Mouse (Mus musculus): Measurements from ENCODE around the gene Gstp3. TPM values are rescaled to one million over a fixed set of nuclear protein-coding genes. Genes with fewer than 3 reads are reported as not detected.
"Not testable (repeated sequence)": the region's sequence is repeated elsewhere in the genome, so short reads cannot be mapped to it uniquely, and the experiment has no call there.

The Gstp3 gene
- total RNA-seq, 4 experiments from 2014 or later, result not detected

DNA sequence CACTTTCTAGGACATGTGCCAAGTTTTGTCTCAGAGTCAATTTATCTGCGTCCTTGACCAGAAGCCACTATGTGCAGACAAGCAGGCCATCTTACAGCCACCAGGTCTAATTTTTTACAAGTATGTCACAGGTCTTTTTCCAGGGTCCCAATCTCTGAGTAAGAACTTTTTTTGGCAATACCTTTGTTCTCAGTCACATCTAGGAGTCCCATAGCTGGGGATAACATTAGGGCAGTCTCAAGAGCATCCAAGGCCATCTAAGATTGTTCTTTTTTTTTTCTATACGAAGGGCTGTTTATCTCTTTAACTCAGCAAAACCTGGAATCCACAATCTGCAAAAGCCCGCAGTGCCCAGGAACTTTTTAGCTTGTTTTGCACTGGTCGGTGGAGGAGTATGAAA, 4.0 kb upstream of the Gstp3 start:
- DNase-seq (ENCODE audit: low spot score in 2 of 2), result not testable (repeated sequence)

DNA sequence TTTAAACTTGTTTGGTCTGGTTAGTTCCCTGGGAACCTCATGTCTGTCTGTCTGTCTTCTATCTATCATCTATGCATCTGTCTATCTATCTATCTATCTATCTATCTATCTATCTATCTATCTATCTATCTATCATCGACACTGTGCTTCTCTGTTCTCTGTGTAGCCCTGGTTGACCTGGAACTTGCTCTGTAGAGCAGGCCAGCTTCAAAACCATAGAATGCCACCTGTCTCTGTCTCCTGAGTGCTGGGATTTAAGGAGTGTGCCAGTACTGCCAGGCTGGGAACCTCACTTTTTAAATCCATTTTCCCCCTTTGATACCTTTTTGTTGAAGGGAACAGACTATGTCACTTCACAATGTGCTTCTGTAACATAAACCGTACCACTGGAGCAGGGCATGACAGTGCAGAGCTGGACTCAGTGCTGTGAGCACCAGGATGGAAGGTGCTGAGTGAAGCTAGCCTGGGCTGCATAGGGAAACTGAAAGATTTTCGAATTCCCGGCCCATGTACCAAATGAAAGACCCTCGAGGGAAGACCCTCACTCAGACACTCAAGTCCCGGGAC, 1.6 kb upstream of the Gstp3 start:
- no peak for DNase-seq (ENCODE audit: low spot score in 2 of 2)

DNA sequence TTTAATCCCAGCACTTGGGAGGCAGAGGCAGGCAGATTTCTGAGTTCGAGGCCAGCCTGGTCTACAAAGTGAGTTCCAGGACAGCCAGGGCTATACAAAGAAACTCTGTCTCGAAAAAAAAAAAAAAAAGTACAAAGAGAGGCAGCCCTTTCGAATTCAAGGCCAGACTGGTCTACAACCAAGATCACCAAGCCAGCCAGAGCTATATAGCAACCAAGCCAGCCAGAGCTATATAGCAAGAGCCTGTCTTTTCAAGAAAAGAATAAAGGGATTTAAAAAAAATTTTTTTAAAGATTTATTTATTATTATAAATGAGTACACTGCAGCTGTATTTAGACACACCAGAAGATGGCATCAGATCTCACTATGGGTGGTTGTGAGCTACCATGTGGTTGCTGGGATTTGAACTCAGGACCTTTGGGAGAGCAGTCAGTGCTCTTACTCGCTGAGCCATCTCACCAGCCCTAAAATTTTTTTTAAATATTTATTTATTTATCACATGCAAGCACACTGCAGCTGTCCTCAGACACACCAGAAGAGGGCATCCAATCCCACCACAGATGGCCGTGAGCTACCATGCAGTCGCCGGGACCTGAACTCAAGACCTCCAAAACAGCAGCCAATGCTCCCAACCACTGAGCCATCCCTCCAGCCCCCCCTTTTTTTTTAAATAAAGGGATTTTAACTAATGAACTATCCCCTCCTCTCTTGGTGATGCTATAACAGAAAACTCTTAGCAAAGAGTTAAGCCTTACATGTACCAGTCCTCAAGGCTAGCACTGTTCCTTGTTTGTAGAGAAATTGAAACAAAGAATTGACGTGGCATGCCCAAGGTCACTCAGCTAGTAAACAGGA, 902 bp upstream of the Gstp3 start:
- DNase-seq (ENCODE audit: low spot score in 2 of 2), result not testable (repeated sequence)

DNA sequence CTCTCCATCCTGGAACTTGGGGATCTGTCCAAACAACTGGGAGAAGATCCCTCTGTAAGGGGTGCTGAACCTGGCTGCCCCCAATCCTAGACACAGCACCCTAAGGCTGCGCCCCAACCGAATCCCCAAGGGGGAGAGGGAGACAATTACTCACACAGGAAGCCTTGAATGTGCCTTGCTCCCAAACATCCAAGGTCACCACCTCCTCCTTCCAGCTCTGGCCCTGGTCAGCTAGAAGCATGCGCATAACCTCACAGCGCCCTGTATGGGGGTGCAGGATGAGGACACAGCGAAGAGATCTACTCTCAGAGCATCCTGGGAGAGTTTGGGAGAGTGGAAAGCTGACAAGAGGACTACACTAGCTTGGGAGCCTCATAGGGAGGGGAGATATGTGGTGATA, 788 bp downstream of the Gstp3 start:
- DNase-seq (ENCODE audit: low spot score in 2 of 2), result no peak

DNA sequence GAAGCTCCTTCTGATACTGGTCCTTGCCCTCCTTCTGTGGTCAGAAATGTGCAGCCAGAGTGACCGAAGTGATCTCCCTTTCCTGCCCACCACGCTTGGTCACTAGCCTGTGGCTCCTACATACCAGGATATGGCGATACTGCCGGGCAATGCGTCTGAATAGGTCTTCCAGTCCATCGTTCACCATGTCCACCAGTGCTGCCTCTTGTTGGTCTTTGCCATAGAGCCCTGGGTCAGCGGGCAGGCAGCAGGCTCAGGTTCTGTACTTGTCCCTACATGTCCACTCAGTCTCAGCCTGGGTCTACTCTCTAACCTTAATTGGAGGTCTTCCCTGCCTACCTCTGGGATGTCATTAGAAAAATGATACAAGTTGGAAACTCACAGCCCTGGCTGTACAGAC, 1.4 kb downstream of the Gstp3 start:
- no peak for DNase-seq (ENCODE audit: low spot score in 2 of 2)

DNA sequence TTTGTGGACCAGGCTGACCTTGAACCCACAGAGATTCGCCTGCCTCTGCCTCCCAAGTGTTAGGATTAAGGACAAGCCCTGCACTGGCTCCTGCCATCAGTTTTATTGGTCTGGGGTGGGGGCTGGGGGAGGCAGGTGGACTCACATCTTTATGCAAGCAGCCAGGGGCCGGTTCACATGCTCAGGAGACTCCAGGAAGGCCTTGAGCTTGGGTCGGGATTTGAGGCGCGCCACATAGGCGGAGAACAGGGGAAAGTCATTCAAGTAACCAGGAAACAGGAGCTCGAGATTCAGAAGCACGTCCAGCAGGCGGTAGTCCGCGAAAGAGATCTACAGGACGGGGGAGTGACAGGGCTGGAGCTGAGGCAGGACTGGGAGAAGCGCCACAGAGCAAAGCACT, 2.0 kb downstream of the Gstp3 start:
- no peak for DNase-seq (ENCODE audit: low spot score in 2 of 2)

DNA sequence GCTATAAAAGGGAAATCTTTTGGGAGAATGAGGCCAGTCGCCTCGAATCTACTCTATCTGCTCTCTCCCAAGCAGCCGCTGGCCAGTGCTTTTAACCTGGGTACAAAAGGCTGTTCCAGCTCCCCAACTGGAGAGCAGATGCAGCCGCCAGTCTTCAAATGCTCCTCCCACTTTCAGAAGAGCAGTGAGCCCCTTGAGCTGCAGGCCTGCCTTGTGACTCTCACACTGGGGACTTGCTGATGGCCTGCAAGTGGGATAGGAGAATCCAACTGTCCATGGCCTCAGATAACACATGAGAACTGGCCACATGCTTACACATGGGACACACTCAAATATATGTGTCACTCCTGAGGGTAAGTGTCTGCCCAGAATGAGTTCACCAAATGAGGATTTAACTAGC, 2.6 kb downstream of the Gstp3 start:
- DNase-seq (ENCODE audit: low spot score in 2 of 2), result no peak

DNA sequence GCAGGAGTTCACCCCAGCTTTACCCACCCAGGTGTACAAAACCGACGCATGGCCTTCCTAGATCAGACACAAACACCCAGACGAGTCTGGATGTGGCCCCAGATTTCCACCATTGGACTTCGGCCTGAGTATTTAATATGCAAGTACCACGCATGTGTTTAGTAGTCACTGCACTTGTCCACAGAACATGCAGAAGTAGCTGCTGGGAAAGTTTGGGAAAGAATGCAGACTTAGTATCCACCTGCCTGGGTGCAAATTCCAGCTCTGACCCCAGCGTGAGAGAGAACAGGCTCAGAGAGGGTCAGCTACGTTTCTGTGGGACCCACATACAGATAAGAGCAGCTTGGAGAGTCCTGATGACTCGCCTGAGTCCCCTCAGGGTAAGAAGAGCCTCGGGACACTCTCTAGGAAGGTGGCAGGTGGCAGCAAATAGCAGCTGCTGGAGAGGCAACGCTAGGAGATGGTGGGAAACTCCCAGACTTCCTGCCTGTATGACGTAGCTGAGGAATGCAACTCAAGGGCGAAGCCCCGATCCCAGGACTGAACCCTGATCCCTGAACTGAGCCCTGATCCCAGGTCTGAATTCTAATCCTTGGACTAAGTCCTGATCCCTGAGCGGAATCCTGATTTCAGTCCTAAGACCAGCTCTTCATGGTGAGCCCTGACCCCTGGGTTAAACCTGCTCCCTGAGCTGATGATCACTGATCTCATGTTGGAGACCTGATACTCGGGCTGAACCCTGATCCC, 3.2 kb downstream of the Gstp3 start:
- no peak for DNase-seq (ENCODE audit: low spot score in 2 of 2)

DNA sequence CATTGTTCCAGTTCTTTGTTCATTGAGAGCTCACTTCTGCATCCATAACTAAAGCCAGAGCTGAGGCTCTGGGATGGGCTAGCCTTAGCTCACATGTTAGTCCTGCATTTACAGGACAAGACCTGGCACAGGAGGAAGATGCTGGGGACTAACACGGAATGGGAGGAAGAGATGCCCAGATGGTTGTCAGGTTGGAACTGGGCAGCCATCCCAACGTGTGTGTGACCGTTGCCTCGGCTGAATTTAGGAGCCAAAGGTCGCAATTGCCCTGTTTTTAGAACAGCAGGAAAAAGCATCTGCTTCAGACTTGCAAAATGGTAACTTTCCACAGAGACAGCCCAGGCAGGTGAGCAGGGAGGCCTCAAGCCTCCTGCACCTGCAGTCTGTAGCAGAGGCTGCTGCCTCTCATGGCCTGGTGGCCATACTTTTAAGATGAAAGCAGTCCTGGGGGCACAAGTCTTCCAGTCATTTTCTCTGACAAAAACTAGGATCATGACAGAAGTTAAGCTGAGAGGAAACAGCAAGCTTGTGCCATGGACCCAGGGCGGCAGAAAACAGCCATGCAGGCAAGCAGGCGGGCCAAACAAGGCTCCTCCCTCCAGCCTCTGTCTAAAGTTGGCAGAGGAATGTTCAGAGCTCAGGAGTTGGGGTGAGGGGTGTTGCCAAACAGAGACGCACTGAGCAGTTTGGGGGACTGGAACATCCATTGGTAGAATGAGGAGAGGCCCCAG, 4.0 kb downstream of the Gstp3 start:
- DNase-seq (ENCODE audit: low spot score in 2 of 2), result no peak

DNA sequence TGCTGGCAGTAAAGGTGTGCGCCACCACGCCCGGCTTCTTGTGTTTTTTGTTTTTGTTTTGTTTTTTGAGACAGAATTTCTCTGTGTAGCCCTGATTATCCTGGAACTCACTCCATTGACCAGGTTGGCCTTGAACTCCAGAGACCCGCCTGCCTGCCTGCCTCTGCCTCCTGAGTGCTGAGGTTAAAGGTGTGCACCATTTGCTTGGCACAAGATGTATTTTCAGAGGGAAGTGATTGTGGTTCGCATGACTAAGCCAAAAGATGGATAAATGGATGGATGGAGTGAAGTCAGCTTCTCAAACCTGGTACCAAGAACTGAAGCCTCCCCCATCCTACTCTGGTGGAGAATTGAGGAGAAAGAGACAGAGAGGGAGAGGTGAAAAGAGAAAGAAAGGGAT, 4.8 kb downstream of the Gstp3 start:
- no peak for DNase-seq (ENCODE audit: low spot score in 2 of 2)

DNA sequence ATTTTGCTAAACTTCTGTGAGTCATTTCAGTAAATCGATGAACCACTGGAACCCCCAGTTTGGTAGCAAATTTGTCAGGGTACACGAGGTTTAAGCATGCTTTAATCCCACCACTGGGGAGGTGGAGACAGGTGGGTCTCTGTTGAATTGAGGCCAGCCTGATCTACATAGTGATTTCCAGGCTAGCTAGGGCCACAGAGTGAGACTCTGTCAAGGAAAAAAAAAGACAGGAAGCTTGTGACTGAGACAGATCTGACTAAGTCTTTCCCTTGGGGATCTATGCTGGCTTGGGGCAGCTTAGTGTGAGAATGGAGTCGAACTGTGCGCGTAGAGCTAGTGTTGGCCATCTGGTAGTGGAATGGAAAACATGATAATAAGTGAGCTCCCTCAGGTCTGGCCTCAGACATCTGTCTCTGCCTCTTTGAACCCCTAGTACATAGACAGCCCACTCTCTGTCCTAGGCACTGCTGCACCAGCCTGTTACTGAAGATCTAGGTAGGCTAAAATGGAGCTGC, 6.8 kb downstream of the Gstp3 start:
- DNase-seq (ENCODE audit: low spot score in 2 of 2), result no peak

DNA sequence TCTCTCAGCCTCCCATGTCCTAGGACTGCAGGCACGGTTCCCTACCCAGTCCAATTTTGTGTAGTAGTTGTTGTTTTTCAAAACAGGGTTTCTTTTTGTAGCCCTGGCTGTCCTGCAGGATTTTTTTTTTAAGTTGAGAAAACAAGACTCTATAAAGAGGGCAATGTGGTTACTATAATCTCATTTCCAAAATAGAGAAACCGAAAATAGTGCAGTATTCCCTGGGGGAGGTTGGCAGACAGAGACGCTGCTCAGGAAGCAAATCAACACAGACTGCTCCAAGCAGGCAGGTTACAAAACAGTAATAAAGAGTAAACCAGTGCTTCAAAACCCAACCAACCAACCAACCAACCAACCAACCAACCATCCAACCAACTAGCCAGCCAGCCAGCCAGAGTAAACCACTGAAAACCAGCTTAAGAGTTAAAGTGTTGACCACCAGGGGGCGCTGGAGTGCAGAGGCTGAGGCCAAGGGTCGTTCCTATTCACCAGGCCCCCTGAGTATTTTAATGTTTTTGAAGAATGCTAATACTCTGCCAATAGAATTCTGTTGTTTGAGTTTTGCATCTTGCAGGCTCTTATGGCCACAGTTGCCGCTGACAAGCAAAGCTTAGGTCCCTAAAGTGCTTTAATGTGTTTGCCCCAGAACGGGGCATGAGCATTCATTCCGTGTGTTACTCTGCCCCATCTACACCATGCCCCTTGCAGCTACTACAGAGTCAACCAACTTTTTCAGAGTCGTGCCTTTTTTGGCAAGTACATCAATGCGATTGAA, 7.4 kb downstream of the Gstp3 start:
- DNase-seq (ENCODE audit: low spot score in 2 of 2), result peak; percentile 41 to 50

DNA sequence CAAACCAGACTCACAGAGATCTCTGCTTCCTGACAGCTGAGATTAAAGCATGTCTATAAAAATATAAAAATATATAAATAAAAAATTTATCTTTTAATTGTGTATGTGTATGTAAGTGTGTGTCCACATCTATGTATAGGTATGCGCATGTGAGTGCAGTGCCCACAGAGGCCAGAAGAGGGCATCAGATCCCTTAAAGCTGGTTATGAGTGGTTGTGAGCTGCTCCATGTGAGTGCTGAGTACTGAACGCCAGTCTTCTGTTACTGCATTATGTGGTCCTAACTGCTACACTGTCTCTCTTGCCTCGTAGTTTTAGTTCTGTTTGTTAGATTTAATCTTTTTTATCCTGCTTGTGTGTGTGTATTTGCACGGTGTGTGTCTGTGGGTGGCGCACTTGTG, 8.4 kb downstream of the Gstp3 start:
- no peak for DNase-seq (ENCODE audit: low spot score in 2 of 2)

DNA sequence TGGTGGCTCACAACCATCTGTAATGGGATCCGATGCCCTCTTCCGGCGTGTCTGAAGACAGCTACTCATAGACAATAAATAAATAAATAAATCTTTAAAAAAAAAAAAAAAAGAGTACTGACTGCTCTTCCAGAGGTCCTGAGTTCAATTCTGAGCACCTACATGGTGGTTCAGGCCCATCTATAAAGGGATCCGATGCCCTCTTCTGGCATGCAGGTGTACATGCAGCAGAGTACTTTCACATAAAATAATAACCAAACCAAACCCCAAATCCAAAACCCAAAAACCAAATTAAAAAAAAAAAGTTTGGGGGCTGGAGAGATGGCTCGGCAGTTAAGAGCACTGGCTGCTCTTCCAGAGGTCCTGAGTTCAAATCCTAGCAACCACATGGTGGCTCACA, 10.3 kb downstream of the Gstp3 start:
- not testable (repeated sequence) for DNase-seq (ENCODE audit: low spot score in 2 of 2)

DNA sequence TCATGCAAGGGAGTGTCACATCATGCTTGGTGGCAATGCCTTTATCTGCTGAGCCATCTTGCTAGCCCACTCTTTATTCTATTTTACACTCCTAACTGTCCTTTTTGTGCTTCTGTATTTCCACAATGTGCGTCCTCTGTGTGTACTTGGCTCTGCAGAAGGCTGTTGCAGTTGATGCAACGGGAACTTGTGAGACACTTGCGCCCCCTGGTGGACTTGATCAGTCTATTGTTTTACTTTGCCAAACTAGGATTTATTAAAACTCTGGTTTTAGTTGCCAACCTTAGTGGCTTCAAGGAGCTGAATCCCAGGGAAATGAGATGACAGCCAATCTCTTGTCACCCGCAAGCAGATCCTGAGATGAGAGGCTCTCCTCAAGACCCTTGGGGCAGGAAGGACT, 11.5 kb downstream of the Gstp3 start:
- DNase-seq (ENCODE audit: low spot score in 2 of 2), result peak; percentile 55 to 60

DNA sequence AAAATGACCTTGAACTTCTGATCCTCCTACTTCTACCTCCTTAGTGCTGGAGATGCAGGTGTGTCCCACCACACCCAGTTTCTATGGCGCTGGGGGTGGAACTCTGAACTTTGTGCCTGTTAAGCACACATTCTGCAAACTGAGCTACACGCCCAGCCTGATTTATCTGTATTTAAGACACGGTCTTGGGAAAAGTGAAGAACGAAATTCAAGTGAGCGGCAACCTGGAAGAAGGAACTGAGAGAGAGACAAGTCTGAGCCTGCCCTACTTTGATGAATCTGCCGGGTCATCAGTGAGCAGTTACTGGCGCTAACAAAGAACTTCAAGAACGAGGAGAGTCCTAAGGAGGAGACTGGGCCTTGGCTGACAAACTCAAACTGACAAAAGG, 12.5 kb downstream of the Gstp3 start:
- DNase-seq (ENCODE audit: low spot score in 2 of 2), result no peak

DNA sequence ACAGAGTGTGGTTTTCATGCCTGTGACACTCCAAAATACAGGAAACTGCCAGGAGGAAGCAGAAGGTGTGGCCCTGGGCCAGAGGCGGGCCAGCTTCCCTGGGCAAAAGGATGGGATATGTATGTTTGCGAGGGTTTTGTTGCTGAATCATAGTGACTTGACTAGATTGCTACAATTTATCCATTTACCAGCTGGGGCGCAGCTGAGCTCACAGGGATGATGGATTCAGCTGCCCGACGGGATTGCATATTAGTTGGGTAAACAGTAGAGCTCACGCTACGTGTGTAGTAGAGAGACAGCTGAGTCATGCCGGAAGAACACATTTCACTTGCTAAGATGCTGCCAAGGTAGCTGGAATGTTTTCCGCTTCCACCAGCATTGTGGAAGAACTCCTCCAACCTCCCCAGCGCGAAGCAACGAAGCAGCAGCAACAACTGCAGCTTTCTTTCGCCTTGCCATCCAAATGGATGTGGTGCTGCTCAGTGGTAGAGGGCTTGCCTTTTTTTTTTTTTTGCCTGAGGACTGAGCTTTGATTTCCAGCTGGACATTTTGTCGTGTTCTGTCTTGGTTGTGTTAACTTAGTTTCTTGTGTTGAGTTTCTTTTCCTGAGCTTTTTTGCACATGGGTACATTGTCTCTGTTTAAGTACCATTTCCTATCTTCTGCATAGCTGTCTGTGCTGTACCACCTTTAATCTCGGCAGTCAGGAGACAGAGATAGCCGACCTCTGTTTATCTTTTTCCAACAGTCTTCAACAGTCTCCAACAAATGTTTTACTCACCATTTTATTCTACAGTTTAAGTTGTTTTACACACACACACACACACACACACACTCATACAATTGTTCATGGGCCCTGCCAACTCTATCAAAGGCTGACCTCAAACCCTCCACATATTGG, 13.2 kb downstream of the Gstp3 start, which contains the start of gene Gstp2:
Gene Gstp2 (minus strand): TSS at position 58 of the 900 bp plus-strand sequence.
- DNase-seq (ENCODE audit: low spot score in 2 of 2), result peak; percentile 75 to 82

DNA sequence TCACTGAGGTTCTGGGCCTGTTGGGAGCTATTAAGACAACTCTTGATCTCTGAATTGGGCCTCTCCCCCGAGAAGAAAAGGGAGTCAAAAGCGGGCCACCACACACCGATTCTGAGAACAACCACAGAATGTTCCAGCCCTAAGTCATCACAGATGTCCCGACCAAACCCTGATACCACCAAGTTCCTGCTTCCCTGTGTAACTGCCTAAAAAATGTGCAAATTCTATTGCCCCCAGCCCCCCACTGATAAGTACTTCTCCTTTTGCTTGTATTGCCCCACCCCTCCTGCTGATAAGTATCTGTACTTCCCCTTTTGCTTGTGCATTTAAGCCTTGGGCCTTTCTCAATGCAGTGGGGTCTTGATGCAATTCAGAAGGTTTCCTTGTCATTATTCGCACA, 15.3 kb downstream of the Gstp3 start:
- DNase-seq (ENCODE audit: low spot score in 2 of 2), result not testable (repeated sequence)

DNA sequence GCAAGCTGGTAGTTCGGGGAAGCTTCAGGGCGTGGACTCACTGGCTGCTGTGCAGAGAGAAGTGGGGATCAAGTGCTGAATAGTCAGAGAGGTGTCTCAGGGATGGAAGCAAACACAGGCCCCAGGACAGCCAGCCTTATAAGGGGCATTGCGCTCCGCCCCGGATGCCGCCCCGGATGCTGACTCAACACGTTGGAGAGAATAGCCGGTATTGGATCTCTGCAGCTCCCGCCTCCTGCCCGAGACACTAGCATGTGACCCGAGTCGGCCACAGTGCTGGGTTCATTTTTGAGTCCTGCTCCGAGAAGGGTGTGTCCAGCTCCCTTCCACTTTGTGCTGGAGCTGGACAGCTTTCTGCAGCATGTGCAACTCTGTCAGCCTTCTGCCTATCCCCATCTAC, 17.2 kb downstream of the Gstp3 start:
- peak; percentile 56 to 74 for DNase-seq (ENCODE audit: low spot score in 2 of 2)

DNA sequence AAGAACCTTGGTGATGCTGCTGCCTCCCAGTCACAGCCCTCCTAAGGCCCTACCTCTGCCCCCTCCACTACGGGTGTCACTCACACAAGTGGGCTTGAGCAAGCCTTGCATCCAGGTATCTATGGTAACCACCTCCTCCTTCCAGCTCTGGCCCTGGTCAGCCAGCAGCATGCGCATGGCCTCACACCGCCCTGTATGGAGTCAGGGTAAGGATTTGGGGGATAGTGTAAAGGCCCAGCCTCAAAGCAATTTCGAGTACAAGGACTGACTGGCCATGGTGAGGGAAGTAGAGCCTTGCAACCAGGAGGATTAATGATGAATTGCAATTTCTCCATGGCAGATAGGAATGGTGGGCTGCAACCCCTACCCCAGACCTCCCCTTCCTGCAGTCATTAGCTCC, 17.9 kb downstream of the Gstp3 start:
- DNase-seq (ENCODE audit: low spot score in 2 of 2), result not testable (repeated sequence)
